Mouse (Mus musculus) liver, embryonic 13.5 days (tissue): ENCODE data around the gene Samd15. TPM values are rescaled to one million over a fixed set of nuclear protein-coding genes. Genes with fewer than 3 reads are reported as not detected.

Experiments used
- ATAC-seq: fragments of 200-750 bp; cut with Nextera tagmentation; 2 replicates; pipeline ENCODE4 v1.8.0; 2017; ENCODE audit warnings: low read depth, mild to moderate bottlenecking, moderate number of reproducible peaks, moderate library complexity
- DNase-seq: peaks from one replicate; pipeline ENCODE4 v3.0.0; 2022
- H3K27ac ChIP-seq: fragments of 300-500 bp; sonication (generic); 2 replicates; pipeline ENCODE4 v1.5.1; 2015; ENCODE audit warnings: moderate library complexity, mild to moderate bottlenecking, inconsistent platforms
- H3K27me3 ChIP-seq: fragments of 300-500 bp; sonication (generic); 2 replicates; pipeline ENCODE4 v1.6.1; 2015; ENCODE audit warnings: mild to moderate bottlenecking, inconsistent platforms
- H3K36me3 ChIP-seq: fragments of 300-500 bp; sonication (generic); 2 replicates; pipeline ENCODE4 v1.6.1; 2015; ENCODE audit warnings: mild to moderate bottlenecking, inconsistent platforms
- H3K4me1 ChIP-seq: fragments of 300-500 bp; sonication (generic); replicated peaks from 2 replicates; pipeline ENCODE4 v1.6.1; 2015; ENCODE audit warnings: inconsistent platforms
- H3K4me2 ChIP-seq: fragments of 300-500 bp; sonication (generic); 2 replicates; pipeline ENCODE4 v1.6.1; 2015; ENCODE audit warnings: inconsistent platforms, mild to moderate bottlenecking, moderate library complexity
- H3K4me3 ChIP-seq: fragments of 300-500 bp; sonication (generic); replicated peaks from 2 replicates; pipeline ENCODE4 v1.5.1; 2015; ENCODE audit warnings: mild to moderate bottlenecking, inconsistent platforms
- H3K9ac ChIP-seq: fragments of 300-500 bp; sonication (generic); 2 replicates; pipeline ENCODE4 v1.6.1; 2015; ENCODE audit warnings: mild to moderate bottlenecking, inconsistent platforms
- H3K9me3 ChIP-seq: fragments of 300-500 bp; sonication (generic); replicated peaks from 2 replicates; pipeline ENCODE4 v1.6.1; 2016; ENCODE audit warnings: inconsistent platforms
- WGBS: fragments of 180-500 bp; shearing (Covaris S2); methylation state at CpG from one replicate; pipeline ENCODE4 v1.1.7; 2015; ENCODE audit not compliant: insufficient replicate concordance; 5-methylcytosine and 5-hydroxymethylcytosine counted together
- polyA plus RNA-seq: library from polyadenylated mRNA; unstranded; fragments of >200 nt; fragmentation: Nextera tagmentation; extraction: Ambion mirVana; gene quantifications from 2 replicates; pipeline ENCODE4 v1.2.1, GENCODE M21; 2015

Gene Samd15
- polyA plus RNA-seq, 1 experiment from 2014 or later, result 12.4 TPM

DNA sequence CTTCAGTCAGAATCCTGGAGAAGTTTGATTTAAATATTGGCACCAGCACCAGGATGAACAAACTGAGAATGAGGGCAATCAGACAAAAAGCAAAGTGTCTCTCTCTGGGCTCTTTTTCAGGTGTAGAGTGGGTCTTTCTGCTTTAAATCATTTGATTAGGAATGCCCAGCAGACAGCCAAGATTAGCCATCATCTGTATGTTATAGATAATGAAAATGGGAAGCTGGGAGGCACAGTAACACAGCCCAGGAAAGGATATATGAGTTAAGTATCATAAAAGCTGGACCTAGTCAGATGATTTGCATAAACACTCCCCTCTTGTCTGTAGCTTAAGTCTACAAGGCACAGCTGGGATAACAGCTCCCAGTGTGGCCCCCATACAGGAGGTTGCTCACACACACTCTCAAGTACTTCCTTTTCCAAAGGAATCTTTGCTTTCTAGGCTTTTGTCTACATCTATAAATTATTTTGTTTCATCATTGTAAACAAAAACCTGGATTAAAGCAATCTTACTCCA, 30.9 kb downstream of the Samd15 start:
- H3K4me2 ChIP-seq, result no peak overlapping the region
- no peak overlapping the region; the same call in 1 of the 2 replicates for H3K9ac ChIP-seq
- H3K4me1 ChIP-seq, result peaks cover 22% of the 10 kb centered on the region
- no peaks in the 10 kb centered on the region for H3K36me3 ChIP-seq
- 0 out of 2 replicates have a peak, but pooled peaks cover 3% of the 10 kb centered on the region for H3K9me3 ChIP-seq
- ATAC-seq (peak; percentile 67; the same call in 1 of the 2 replicates), DNase-seq (no peak)
- H3K27ac ChIP-seq, result no peak overlapping the region
- no peak overlapping the region for H3K4me3 ChIP-seq
- H3K27me3 ChIP-seq, result no peaks in the 10 kb centered on the region

- ATAC-seq (no peak), DNase-seq (no peak)
- Histone ChIP-seq H3K36me3 (peaks cover 32% of the 10 kb centered on the region), H3K9me3 (no peaks in the 10 kb centered on the region), H3K4me1 (no peaks in the 10 kb centered on the region), H3K4me2 (no peak overlapping the region), H3K4me3 (no peak overlapping the region), H3K27me3 (no peaks in the 10 kb centered on the region), H3K27ac (no peak overlapping the region), H3K9ac (no peak overlapping the region)
- 48% methylated on average over 5 of the region's 5 CpGs for WGBS
Observed at GRCm38 (mm10) chr12:87236882-87237483, 37.5 kb downstream of the Samd15 start.

DNA sequence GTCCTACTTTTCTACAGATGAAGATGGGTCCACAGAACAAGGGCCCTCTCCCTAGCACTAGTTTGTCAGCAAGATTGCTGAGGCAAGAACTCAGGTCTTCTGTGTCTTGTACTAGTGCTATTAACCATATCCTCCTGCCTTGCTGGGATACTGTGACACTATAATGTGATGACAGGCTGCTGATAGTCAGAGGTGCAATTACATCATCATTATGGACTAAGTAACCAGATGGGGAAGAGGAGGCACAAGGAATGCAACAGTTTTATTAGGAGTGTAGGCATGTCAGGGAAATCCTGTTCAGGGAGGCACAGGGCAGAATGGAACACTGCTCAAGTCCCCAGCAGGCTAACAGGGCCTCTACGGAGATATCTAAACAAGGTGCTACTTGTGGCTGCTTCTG, 39.1 kb downstream of the Samd15 start, which contains the start of gene Noxred1:
TSS of gene Noxred1 (minus strand) at position 101 of the 400 bp plus-strand sequence.
- 93% methylated on average over 1 of the region's 1 CpGs for WGBS
- H3K4me2 ChIP-seq, result no peak within 1 kb of the TSS
- no peak within 1 kb of the TSS for H3K4me3 ChIP-seq
- H3K27ac ChIP-seq, result no peak within 1 kb of the TSS
- ATAC-seq, result no peak
- H3K27me3 ChIP-seq, result no peaks in the 10 kb centered on the region
- H3K9ac ChIP-seq, result no peak within 1 kb of the TSS
- no peaks in the 10 kb centered on the region for H3K4me1 ChIP-seq
- peaks cover 37% of the 10 kb centered on the region for H3K36me3 ChIP-seq
- H3K9me3 ChIP-seq, result no peaks in the 10 kb centered on the region
- no peak for DNase-seq

DNA sequence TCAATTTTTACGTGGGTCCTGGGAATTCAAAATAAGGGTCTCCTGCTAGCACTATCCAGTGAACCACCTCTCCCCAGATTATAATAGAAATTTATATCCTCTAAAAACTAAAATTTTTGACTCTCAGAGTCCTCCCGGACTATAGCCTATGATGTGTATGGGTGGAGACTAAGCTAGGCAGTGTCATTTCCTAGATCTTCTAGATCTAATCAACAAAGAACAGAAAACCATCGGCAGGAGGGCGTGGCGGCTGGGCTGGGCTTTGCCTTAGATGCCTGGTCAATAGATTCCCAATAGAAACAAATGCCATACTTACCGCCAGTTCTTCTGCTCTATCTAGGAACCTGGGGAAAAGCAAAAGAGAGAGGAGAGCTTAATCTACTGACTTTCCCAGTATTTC, 50.6 kb downstream of the Samd15 start:
- Histone ChIP-seq H3K9me3 (no peaks in the 10 kb centered on the region), H3K27me3 (no peaks in the 10 kb centered on the region), H3K36me3 (peaks cover 79% of the 10 kb centered on the region), H3K9ac (0 out of 2 replicates have a peak overlapping the region, but pooled peaks have one; percentile 22), H3K4me2 (no peak overlapping the region), H3K4me3 (no peak overlapping the region), H3K4me1 (peaks cover 17% of the 10 kb centered on the region), H3K27ac (no peak overlapping the region)
- ATAC-seq, result peak; percentile 71
- 53% methylated on average over 6 of the region's 6 CpGs for WGBS
- DNase-seq, result no peak

- Histone ChIP-seq H3K36me3 (peaks cover 88% of the 10 kb centered on the region), H3K4me3 (no peak overlapping the region), H3K9me3 (no peaks in the 10 kb centered on the region), H3K27me3 (no peaks in the 10 kb centered on the region), H3K27ac (no peak overlapping the region), H3K4me2 (no peak overlapping the region), H3K4me1 (peaks cover 27% of the 10 kb centered on the region), H3K9ac (no peak overlapping the region)
- ATAC-seq (no peak), DNase-seq (no peak)
- WGBS, result 88% methylated on average over 6 of the region's 6 CpGs
Observed at GRCm38 (mm10) chr12:87253878-87254277, 54.4 kb downstream of the Samd15 start.

DNA sequence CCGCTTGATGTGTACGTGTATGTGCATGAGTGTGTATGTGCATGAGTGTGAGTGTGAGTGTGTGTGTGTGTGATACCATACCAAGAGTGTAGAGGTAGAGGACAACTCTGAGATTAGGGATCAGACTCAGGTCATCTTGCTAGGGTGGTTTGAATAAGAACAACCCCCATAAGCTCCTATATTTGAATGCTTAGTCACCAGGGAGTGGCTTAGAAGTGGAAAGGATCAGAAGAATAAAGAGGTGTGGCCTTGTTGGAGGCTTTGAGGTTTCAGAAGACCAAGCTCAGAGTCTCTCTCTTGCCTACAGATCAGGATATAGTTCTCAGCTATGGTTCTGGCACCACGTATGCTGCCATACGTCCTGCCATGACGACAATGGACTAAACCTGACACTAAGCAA, 57.1 kb downstream of the Samd15 start:
- Histone ChIP-seq H3K9ac (no peak overlapping the region), H3K9me3 (no peaks in the 10 kb centered on the region), H3K4me2 (no peak overlapping the region), H3K4me1 (peaks cover 10% of the 10 kb centered on the region), H3K27me3 (no peaks in the 10 kb centered on the region), H3K4me3 (no peak overlapping the region), H3K27ac (no peak overlapping the region; the same call in 1 of the 2 replicates), H3K36me3 (peaks cover 80% of the 10 kb centered on the region)
- DNase-seq (no peak), ATAC-seq (peak; percentile 65)
- 78% methylated on average over 5 of the region's 5 CpGs for WGBS

GRCm38 (mm10) chr12:87260562-87260961, 61.0 kb downstream of the Samd15 start:
- WGBS, result 82% methylated on average over 8 of the region's 8 CpGs
- Histone ChIP-seq H3K36me3 (peaks cover 61% of the 10 kb centered on the region), H3K27ac (no peak overlapping the region)

More at GRCm38 (mm10) chr12:87260562-87260961, 61.0 kb downstream of the Samd15 start:
- H3K9me3 ChIP-seq, result no peaks in the 10 kb centered on the region
- no peak overlapping the region for H3K4me3 ChIP-seq
- DNase-seq, result no peak
- H3K9ac ChIP-seq, result no peak overlapping the region
- H3K4me1 ChIP-seq, result peaks cover 19% of the 10 kb centered on the region
- no peaks in the 10 kb centered on the region for H3K27me3 ChIP-seq
- ATAC-seq, result no peak
- no peak overlapping the region for H3K4me2 ChIP-seq

Other genes starting within 250 kb of the Samd15 start
- 0.03 TPM in 1 of 2 replicates, not detected in the other for gene Zdhhc22, start 209.3 kb upstream of the Samd15 start, polyA plus RNA-seq
- gene Tmem63c, start 178.4 kb upstream of the Samd15 start, polyA plus RNA-seq, result not detected in 2 replicates
- 0.13 and 0.16 TPM in 2 replicates for gene Ngb, start 97.2 kb upstream of the Samd15 start, polyA plus RNA-seq
- 61.1 and 67.2 TPM in 2 replicates for gene Gstz1, start 52.6 kb upstream of the Samd15 start, polyA plus RNA-seq
- gene Pomt2, start 51.8 kb upstream of the Samd15 start, polyA plus RNA-seq, result 3.8 and 4.9 TPM in 2 replicates
- gene Tmed8, start 731 bp downstream of the Samd15 start, polyA plus RNA-seq, result 0.43 and 0.58 TPM in 2 replicates
- 0.19 and 0.29 TPM in 2 replicates for gene Noxred1, start 39.0 kb downstream of the Samd15 start, polyA plus RNA-seq
- 9.8 and 10.6 TPM in 2 replicates for gene Vipas39, start 66.5 kb downstream of the Samd15 start, polyA plus RNA-seq
- 196 and 212 TPM in 2 replicates for gene Ahsa1, start 66.8 kb downstream of the Samd15 start, polyA plus RNA-seq
- gene Ism2, start 100.0 kb downstream of the Samd15 start, polyA plus RNA-seq, result 0.27 and 0.30 TPM in 2 replicates
- 30.6 and 36.4 TPM in 2 replicates for gene Sptlc2, start 188.6 kb downstream of the Samd15 start, polyA plus RNA-seq
- gene Slirp, start 244.2 kb downstream of the Samd15 start, polyA plus RNA-seq, result 228 and 232 TPM in 2 replicates
- 20.6 and 24.9 TPM in 2 replicates for gene Alkbh1, start 244.3 kb downstream of the Samd15 start, polyA plus RNA-seq